In genomic region chr7:30908277-30908991, GRCm38 (mm10) we compare ENCODE assay signal across 8 mouse cellular contexts. TPM values are rescaled to one million over a fixed set of nuclear protein-coding genes. Genes with fewer than 3 reads are reported as not detected.
DNase-seq lines count a peak whose midpoint lies in the region; ATAC-seq lines count a peak whose summit lies in the region.
"Had no signal": no experiment of that assay in that cellular context is flagged by ENCODE, and none has a peak within 500 bp of the region (broad histone marks: within the 10 kb centered on the region; RNA-seq: fewer than 3 reads in every experiment).

No protein-coding gene starts in this region.

- no peaks in the 10 kb centered on the region for H3K36me3 ChIP-seq in intestine, embryonic 16.5 days (ENCODE audit: control insufficient read depth, insufficient read depth, low read length)

- peak overlapping the region; percentile 37; the same call in 1 of the 2 replicates for H3K9ac ChIP-seq in intestine, embryonic 16.5 days (ENCODE audit: low read depth, low read length)

- no peaks in the 10 kb centered on the region for H3K9me3 ChIP-seq in intestine, embryonic 16.5 days (ENCODE audit: control insufficient read depth, low read length)

- ATAC-seq in intestine, embryonic 16.5 days: peak; percentile 61

- H3K27me3 ChIP-seq in intestine, embryonic 16.5 days (replicated peaks; ENCODE audit: control insufficient read depth, insufficient read depth, low read length): no peaks in the 10 kb centered on the region

- no peak overlapping the region for H3K27ac ChIP-seq in intestine, embryonic 16.5 days (ENCODE audit: low read length)

- peak overlapping the region; percentile 26 for H3K4me3 ChIP-seq in intestine, embryonic 16.5 days (ENCODE audit: low read length)
- H3K4me3 ChIP-seq: erythroblast, embryonic 14.5 days had no signal

- DNase-seq in R1 (ENCODE audit: low read depth, low spot score): peak; percentile 89
- peak; percentile 26 for DNase-seq in embryo, embryonic 11.5 days (ENCODE audit: low read depth, low spot score)
- peak; percentile 43 for DNase-seq in lung, postnatal 25 days (ENCODE audit: low spot score)
- no peak for DNase-seq in spleen, postnatal 14 days (ENCODE audit: low spot score in 2 of 2)
- no peak for DNase-seq in gastrocnemius, postnatal 25 days
- no peak for DNase-seq in layer of hippocampus, adult 11-12 months (ENCODE audit: low spot score)

- H3K4me2 ChIP-seq in intestine, embryonic 16.5 days (ENCODE audit: low read depth, low read length): peak overlapping the region; percentile 64

- WGBS in intestine, embryonic 16.5 days: 3% methylated on average over 23 of the region's 26 CpGs

- peaks cover 5% of the 10 kb centered on the region; the same call in 1 of the 2 replicates for H3K4me1 ChIP-seq in intestine, embryonic 16.5 days (ENCODE audit: control insufficient read depth, insufficient read depth, low read length)

RNA-seq across cellular contexts. Expression of gene Mag, which starts 6.2 kb away (rescaled TPM):
- 0.31 TPM in 2 replicates for polyA plus RNA-seq in intestine, embryonic 16.5 days (2015; fragmentation: Nextera tagmentation; extraction: Ambion mirVana)
- 1 to 10 TPM; 1.1 to 1.8 TPM for total RNA-seq in gastrocnemius, postnatal 25 days (2021)
- polyA plus RNA-seq: erythroblast, embryonic 14.5 days had no signal

RNA-seq across cellular contexts. Expression of gene Hamp2, which starts 16.0 kb away (rescaled TPM):
- not detected in 2 replicates for polyA plus RNA-seq in intestine, embryonic 16.5 days (2015; fragmentation: Nextera tagmentation; extraction: Ambion mirVana)
- total RNA-seq in gastrocnemius, postnatal 25 days (2021): not detected
- polyA plus RNA-seq: erythroblast, embryonic 14.5 days had no signal

RNA-seq across cellular contexts. Expression of gene Cd22, which starts 28.3 kb away (rescaled TPM):
- 0.62 and 0.70 TPM in 2 replicates for polyA plus RNA-seq in intestine, embryonic 16.5 days (2015; fragmentation: Nextera tagmentation; extraction: Ambion mirVana)
- under 1 TPM; 0.13 to 0.23 TPM for total RNA-seq in gastrocnemius, postnatal 25 days (2021)
- polyA plus RNA-seq: erythroblast, embryonic 14.5 days had no signal

RNA-seq across cellular contexts. Expression of gene Hamp, which starts 35.4 kb away (rescaled TPM):
- not detected in 2 replicates for polyA plus RNA-seq in intestine, embryonic 16.5 days (2015; fragmentation: Nextera tagmentation; extraction: Ambion mirVana)
- not detected for total RNA-seq in gastrocnemius, postnatal 25 days (2021)
- polyA plus RNA-seq: erythroblast, embryonic 14.5 days had no signal

RNA-seq across cellular contexts. Expression of gene Ffar1, which starts 47.1 kb away (rescaled TPM):
- polyA plus RNA-seq in intestine, embryonic 16.5 days (2015; fragmentation: Nextera tagmentation; extraction: Ambion mirVana): 0.35 and 0.37 TPM in 2 replicates
- not detected for total RNA-seq in gastrocnemius, postnatal 25 days (2021)
- polyA plus RNA-seq: erythroblast, embryonic 14.5 days had no signal

Comparison
In these comparisons a context has a peak if more than half of its experiments do, and no peak if none do; other contexts are left out.
1. DNase-seq: peak in R1 (single experiment), embryo, embryonic 11.5 days (single experiment) and lung, postnatal 25 days (single experiment); none in spleen, postnatal 14 days (0 of 2), gastrocnemius, postnatal 25 days (single experiment) and layer of hippocampus, adult 11-12 months (single experiment).